Mouse (Mus musculus) hindbrain, embryonic 11.5 days (tissue): Measurements from ENCODE around the gene Wbp2. TPM values are rescaled to one million over a fixed set of nuclear protein-coding genes. Genes with fewer than 3 reads are reported as not detected.

Experiments
- polyA plus RNA-seq: library from polyadenylated mRNA; unstranded; fragments of >200 nt; fragmentation: Nextera tagmentation; extraction: Ambion mirVana; gene quantifications from 2 replicates; pipeline ENCODE4 v1.2.1, GENCODE M21; 2014

Wbp2 gene
- polyA plus RNA-seq, 1 experiment from 2014 or later: 85.4 TPM

Other genes starting within 250 kb of the Wbp2 start
- gene Myo15b, start 228.6 kb downstream of the Wbp2 start, polyA plus RNA-seq: 0.09 TPM in 1 of 2 replicates, not detected in the other
- gene Smim5, start 187.0 kb downstream of the Wbp2 start, polyA plus RNA-seq: 3.4 and 3.8 TPM in 2 replicates
- 0.40 and 0.65 TPM in 2 replicates for gene Smim6, start 175.0 kb downstream of the Wbp2 start, polyA plus RNA-seq
- 55.8 and 57.1 TPM in 2 replicates for gene Sap30bp, start 153.7 kb downstream of the Wbp2 start, polyA plus RNA-seq
- gene Recql5, start 153.5 kb downstream of the Wbp2 start, polyA plus RNA-seq: 16.0 and 19.9 TPM in 2 replicates
- gene Itgb4, start 112.3 kb downstream of the Wbp2 start, polyA plus RNA-seq: 0.36 and 0.82 TPM in 2 replicates
- 89.0 and 96.3 TPM in 2 replicates for gene Galk1, start 74.3 kb downstream of the Wbp2 start, polyA plus RNA-seq
- gene H3f3b, start 59.0 kb downstream of the Wbp2 start, polyA plus RNA-seq: 2,172 and 2,203 TPM in 2 replicates
- 25.8 and 26.9 TPM in 2 replicates for gene Unk, start 56.7 kb downstream of the Wbp2 start, polyA plus RNA-seq
- gene Unc13d, start 9.0 kb downstream of the Wbp2 start, polyA plus RNA-seq: 1.1 and 1.3 TPM in 2 replicates
- 3.0 TPM in 2 replicates for gene Trim47, start 40.2 kb upstream of the Wbp2 start, polyA plus RNA-seq
- gene Trim65, start 44.1 kb upstream of the Wbp2 start, polyA plus RNA-seq: 1.4 and 2.5 TPM in 2 replicates
- gene Mrpl38, start 51.9 kb upstream of the Wbp2 start, polyA plus RNA-seq: 93.2 and 100 TPM in 2 replicates
- gene Fbf1, start 81.2 kb upstream of the Wbp2 start, polyA plus RNA-seq: 28.4 and 32.1 TPM in 2 replicates
- gene Ten1, start 111.9 kb upstream of the Wbp2 start, polyA plus RNA-seq: 59.4 and 60.7 TPM in 2 replicates
- 31.7 and 36.3 TPM in 2 replicates for gene Acox1, start 112.0 kb upstream of the Wbp2 start, polyA plus RNA-seq
- gene Evpl, start 151.1 kb upstream of the Wbp2 start, polyA plus RNA-seq: 0.49 and 0.52 TPM in 2 replicates
- 72.4 and 74.0 TPM in 2 replicates for gene Srp68, start 187.2 kb upstream of the Wbp2 start, polyA plus RNA-seq
- 0.42 and 0.54 TPM in 2 replicates for gene Galr2, start 193.9 kb upstream of the Wbp2 start, polyA plus RNA-seq
- 66.2 and 68.3 TPM in 2 replicates for gene Exoc7, start 220.2 kb upstream of the Wbp2 start, polyA plus RNA-seq
- 10.0 and 10.1 TPM in 2 replicates for gene Foxj1, start 248.4 kb upstream of the Wbp2 start, polyA plus RNA-seq